Mouse (Mus musculus) heart, embryonic 15.5 days (tissue): ENCODE measurements around the gene Wdr90. TPM values are rescaled to one million over a fixed set of nuclear protein-coding genes. Genes with fewer than 3 reads are reported as not detected.

Source experiments
- ATAC-seq: fragments of 200-750 bp; cut with Nextera tagmentation; replicated peaks from 2 replicates; pipeline ENCODE4 v1.8.0; 2017; ENCODE audit warnings: low read depth, moderate TSS enrichment; ENCODE audit not compliant: insufficient number of reproducible peaks, insufficient read depth, low FRiP score
- H3K27ac ChIP-seq: fragments of 300-500 bp; sonication (generic); 2 replicates; pipeline ENCODE4 v1.5.1; 2015; ENCODE audit warnings: mild to moderate bottlenecking, inconsistent platforms
- H3K27me3 ChIP-seq: fragments of 300-500 bp; sonication (generic); 2 replicates; pipeline ENCODE4 v1.6.1; 2015; ENCODE audit warnings: inconsistent platforms
- H3K36me3 ChIP-seq: fragments of 300-500 bp; sonication (generic); 2 replicates; pipeline ENCODE4 v1.6.1; 2015; ENCODE audit warnings: mild to moderate bottlenecking, inconsistent platforms
- H3K4me1 ChIP-seq: fragments of 300-500 bp; sonication (generic); replicated peaks from 2 replicates; pipeline ENCODE4 v1.6.1; 2015; ENCODE audit warnings: inconsistent platforms
- H3K4me2 ChIP-seq: fragments of 300-500 bp; sonication (generic); 2 replicates; pipeline ENCODE4 v1.6.1; 2015; ENCODE audit warnings: inconsistent platforms, mild to moderate bottlenecking, moderate library complexity
- H3K4me3 ChIP-seq: fragments of 300-500 bp; sonication (generic); 2 replicates; pipeline ENCODE4 v1.5.1; 2015; ENCODE audit warnings: mild to moderate bottlenecking, inconsistent platforms
- H3K9ac ChIP-seq: fragments of 300-500 bp; sonication (generic); 2 replicates; pipeline ENCODE4 v1.6.1; 2015; ENCODE audit warnings: mild to moderate bottlenecking, inconsistent platforms
- H3K9me3 ChIP-seq: fragments of 300-500 bp; sonication (generic); replicated peaks from 2 replicates; pipeline ENCODE4 v1.6.1; 2016; ENCODE audit warnings: inconsistent platforms
- WGBS: fragments of 180-500 bp; shearing (Covaris S2); methylation state at CpG from one replicate; pipeline ENCODE4 v1.1.7; 2015; ENCODE audit warnings: mixed read lengths; 5-methylcytosine and 5-hydroxymethylcytosine counted together
- polyA plus RNA-seq: library from polyadenylated mRNA; unstranded; fragments of >200 nt; fragmentation: Nextera tagmentation; extraction: Ambion mirVana; gene quantifications from 2 replicates; pipeline ENCODE4 v1.2.1, GENCODE M21; 2015

Wdr90 gene
- polyA plus RNA-seq, 1 experiment from 2014 or later = 12.1 TPM

DNA sequence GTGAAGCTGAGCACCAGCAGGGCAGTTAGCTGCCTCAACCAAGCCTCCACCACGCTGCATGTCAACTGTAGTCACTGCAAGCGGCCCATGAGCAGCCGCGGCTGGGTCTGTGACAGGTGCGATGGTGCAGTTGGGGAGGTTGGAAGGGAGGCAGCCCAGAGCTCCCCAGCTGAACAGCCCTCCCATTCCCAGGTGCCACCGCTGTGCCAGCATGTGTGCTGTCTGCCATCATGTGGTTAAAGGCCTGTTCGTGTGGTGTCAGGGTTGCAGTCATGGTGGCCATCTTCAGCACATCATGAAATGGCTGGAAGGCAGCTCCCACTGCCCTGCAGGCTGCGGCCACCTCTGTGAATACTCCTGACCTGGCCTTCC lies 33.1 kb downstream of the Wdr90 start:
- no peak for ATAC-seq
- peaks cover 56% of the 10 kb centered on the region for H3K4me1 ChIP-seq
- whole genome bisulfite sequencing = 81% methylated on average over 8 of the region's 8 CpGs
- peak overlapping the region; percentile 84 for H3K4me2 ChIP-seq
- H3K4me3 ChIP-seq = peak overlapping the region; percentile 72
- H3K27me3 ChIP-seq = no peaks in the 10 kb centered on the region
- H3K9me3 ChIP-seq = no peaks in the 10 kb centered on the region
- peaks cover 18% of the 10 kb centered on the region for H3K36me3 ChIP-seq
- peak overlapping the region; percentile 82; the same call in 1 of the 2 replicates for H3K9ac ChIP-seq
- H3K27ac ChIP-seq = peak overlapping the region; percentile 90

DNA sequence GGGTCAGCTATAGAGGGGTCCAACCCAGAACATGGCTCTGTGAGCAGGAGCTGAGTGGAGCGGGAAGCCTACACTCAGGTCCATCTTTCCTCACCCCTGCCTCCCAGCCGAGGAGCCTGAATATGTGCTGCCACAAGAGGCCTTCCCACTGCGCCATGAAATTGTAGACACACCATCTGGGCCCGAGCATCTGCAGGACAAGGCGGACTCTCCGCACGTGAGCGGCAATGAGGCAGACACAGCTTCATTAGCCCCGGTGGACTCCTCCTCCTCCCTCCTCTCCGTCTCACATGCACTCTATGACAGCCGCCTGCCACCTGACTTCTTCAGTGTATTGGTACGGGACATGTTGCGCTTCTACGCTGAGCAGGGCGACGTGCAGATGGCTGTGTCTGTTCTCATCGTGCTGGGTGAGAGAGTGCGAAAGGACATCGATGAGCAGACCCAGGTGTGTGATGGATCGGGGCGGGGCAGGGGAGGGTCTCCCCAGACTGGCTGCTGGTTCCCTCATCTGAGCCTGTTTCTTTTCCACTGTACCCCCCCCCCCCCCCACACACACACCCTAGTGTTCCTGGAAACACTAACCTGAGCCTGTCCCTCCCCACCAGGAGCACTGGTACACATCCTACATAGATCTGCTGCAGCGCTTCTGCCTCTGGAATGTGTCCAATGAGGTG lies 33.6 kb downstream of the Wdr90 start:
- no peak overlapping the region for H3K4me2 ChIP-seq
- peaks cover 56% of the 10 kb centered on the region for H3K4me1 ChIP-seq
- peaks cover 18% of the 10 kb centered on the region for H3K36me3 ChIP-seq
- H3K9me3 ChIP-seq = no peaks in the 10 kb centered on the region
- H3K27ac ChIP-seq = no peak overlapping the region
- H3K27me3 ChIP-seq = no peaks in the 10 kb centered on the region
- WGBS = 89% methylated on average over 22 of the region's 22 CpGs
- ATAC-seq = no peak
- H3K9ac ChIP-seq = no peak overlapping the region
- no peak overlapping the region for H3K4me3 ChIP-seq

DNA sequence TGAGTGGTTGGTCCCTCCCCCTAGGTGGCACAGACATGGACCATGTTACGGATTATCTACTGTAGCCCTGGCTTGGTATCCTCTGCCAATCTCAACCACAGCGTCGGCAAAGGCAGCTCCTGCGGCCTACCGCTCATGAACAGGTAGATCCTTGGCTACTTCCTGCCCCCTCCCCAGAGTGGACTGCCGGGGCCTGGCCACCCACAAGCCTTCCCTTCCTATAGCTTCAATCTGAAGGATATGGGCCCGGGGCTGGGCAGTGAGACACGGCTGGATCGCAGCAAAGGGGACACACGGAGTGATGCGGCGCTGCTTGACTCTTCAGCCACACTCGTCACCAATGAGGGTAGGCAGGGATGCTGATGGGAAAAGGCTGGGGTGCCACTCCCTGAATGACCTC lies 34.3 kb downstream of the Wdr90 start:
- Histone ChIP-seq H3K27ac (no peak overlapping the region), H3K9ac (no peak overlapping the region), H3K4me2 (no peak overlapping the region), H3K36me3 (peaks cover 18% of the 10 kb centered on the region), H3K4me1 (peaks cover 54% of the 10 kb centered on the region), H3K4me3 (no peak overlapping the region), H3K9me3 (no peaks in the 10 kb centered on the region), H3K27me3 (peaks cover 7% of the 10 kb centered on the region)
- ATAC-seq = no peak
- 91% methylated on average over 13 of the region's 13 CpGs for WGBS

DNA sequence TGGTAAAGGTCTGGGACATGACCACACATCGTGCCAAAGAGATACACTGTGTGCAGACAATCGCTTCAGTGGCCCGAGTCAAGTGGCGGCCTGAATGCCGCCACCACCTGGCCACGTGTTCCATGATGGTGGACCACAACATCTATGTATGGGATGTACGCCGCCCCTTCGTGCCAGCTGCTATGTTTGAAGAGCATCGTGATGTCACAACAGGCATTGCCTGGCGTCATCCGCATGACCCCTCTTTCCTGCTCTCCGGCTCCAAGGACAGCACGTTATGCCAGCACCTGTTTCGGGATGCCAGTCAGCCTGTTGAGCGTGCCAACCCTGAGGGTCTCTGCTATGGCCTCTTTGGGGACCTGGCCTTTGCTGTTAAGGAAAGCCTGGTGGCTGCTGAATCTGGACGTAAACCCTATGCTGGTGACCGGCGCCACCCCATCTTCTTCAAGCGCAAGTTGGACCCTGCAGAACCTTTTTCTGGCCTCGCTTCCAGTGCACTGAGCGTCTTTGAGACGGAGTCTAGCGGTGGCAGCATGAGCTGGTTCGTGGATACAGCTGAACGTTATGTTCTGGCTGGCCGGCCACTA lies 35.2 kb downstream of the Wdr90 start:
- H3K4me3 ChIP-seq = no peak overlapping the region
- no peak for ATAC-seq
- 94% methylated on average over 27 of the region's 27 CpGs for WGBS
- peaks cover 15% of the 10 kb centered on the region for H3K27me3 ChIP-seq
- no peak overlapping the region for H3K4me2 ChIP-seq
- peaks cover 14% of the 10 kb centered on the region for H3K36me3 ChIP-seq
- H3K9ac ChIP-seq = no peak overlapping the region
- H3K9me3 ChIP-seq = no peaks in the 10 kb centered on the region
- peaks cover 44% of the 10 kb centered on the region for H3K4me1 ChIP-seq
- no peak overlapping the region for H3K27ac ChIP-seq

DNA sequence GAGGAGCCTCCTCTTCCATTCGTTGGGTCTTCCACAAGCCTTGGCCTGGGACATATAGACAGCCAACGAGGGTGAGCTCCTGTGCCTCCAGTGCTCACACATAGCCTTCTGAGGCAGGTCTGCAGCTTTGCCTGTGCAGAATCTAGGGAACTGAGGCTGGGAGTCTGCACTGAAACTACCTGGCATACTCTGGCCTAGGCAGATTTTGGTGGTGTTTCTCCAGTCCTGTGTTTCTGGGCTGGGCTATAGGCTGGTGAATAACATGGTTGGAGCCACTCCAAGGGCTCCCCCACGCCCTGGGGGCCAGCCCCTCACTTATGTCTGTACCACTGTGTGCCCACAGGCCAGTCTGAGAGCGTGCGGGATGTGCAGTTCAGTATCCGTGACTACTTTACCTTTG lies 36.0 kb downstream of the Wdr90 start:
- Histone ChIP-seq H3K36me3 (peaks cover 6% of the 10 kb centered on the region; the same call in 1 of the 2 replicates), H3K27me3 (peaks cover 23% of the 10 kb centered on the region), H3K9ac (no peak overlapping the region), H3K4me1 (peaks cover 38% of the 10 kb centered on the region), H3K4me3 (no peak overlapping the region), H3K27ac (no peak overlapping the region), H3K9me3 (no peaks in the 10 kb centered on the region), H3K4me2 (peak overlapping the region; percentile 87; the same call in 1 of the 2 replicates)
- WGBS = 84% methylated on average over 6 of the region's 6 CpGs
- ATAC-seq = no peak

DNA sequence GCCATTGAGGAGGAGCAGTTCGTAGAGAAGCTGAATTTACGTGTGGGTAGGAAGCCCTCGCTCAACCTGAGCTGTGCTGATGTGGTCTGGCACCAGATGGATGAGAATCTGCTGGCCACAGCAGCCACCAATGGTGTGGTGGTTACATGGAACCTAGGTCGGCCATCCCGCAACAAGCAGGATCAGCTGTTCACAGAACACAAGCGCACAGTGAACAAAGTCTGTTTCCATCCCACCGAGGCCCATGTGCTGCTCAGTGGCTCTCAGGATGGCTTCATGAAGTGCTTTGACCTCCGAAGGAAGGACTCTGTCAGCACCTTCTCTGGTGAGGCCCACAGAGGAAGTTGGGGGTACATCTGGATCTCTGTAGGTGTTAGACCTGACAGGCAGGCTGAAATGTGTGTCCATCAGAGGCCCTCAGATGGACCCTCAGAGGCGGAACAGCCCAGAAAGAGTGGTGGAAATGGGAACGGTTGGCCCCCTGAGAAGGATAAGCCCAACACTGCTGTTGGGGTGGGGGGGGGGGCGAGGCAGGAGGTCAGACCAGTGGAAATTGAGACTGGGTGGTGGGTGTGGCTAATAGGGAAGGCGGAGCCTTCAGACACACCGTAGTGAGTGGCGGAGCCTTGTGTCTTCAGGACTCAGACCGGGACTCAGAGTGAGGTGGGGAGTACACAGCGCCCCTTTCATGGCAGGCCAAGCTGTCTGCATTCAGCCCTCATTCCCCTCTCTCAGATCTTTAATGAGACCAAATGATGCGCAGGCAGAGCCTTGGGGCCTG lies 36.7 kb downstream of the Wdr90 start:
- no peak for ATAC-seq
- 69% methylated on average over 17 of the region's 17 CpGs for WGBS

DNA sequence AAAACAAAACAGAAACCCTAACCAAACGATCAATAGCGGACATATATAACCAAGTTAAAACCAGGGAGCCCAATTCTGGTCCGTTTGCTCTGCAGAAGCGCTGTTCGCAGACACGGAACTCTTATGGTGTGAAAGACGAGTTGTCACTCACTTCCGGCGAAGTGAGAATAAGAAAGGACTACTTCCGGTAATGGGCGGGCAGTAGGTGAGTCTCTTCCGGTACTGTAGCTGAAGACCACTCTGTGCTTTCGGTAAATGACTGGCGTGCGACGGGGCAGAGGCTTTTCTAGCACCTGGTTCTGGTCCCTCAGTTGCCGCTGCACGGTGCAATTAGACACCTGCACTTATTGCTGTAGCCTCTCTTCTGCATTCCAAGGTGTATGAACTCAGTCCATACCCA lies 37.8 kb downstream of the Wdr90 start, which contains the start of gene Wdr24:
Wdr24 (plus strand) TSS at position 176 of the 400 bp plus-strand sequence.
- Histone ChIP-seq H3K9ac (peak within 1 kb of the TSS; percentile 63), H3K4me2 (peak within 1 kb of the TSS; percentile 87), H3K4me1 (peaks cover 24% of the 10 kb centered on the region), H3K36me3 (peaks cover 5% of the 10 kb centered on the region; the same call in 1 of the 2 replicates), H3K4me3 (peak within 1 kb of the TSS; percentile 61), H3K27ac (peak within 1 kb of the TSS; percentile 8; the same call in 1 of the 2 replicates), H3K9me3 (no peaks in the 10 kb centered on the region), H3K27me3 (peaks cover 41% of the 10 kb centered on the region)
- ATAC-seq = peak; percentile 58; the same call in 1 of the 2 replicates
- WGBS = under 1% methylated on average over 18 of the region's 18 CpGs

More for the DNA sequence above, 36.7 kb downstream of the Wdr90 start:
- H3K27ac ChIP-seq = no peak overlapping the region
- H3K27me3 ChIP-seq = peaks cover 30% of the 10 kb centered on the region
- peak overlapping the region; percentile 61 for H3K4me3 ChIP-seq
- no peaks in the 10 kb centered on the region for H3K9me3 ChIP-seq
- peaks cover 5% of the 10 kb centered on the region; the same call in 1 of the 2 replicates for H3K36me3 ChIP-seq
- H3K4me1 ChIP-seq = peaks cover 33% of the 10 kb centered on the region
- peak overlapping the region; percentile 87 for H3K4me2 ChIP-seq
- H3K9ac ChIP-seq = peak overlapping the region; percentile 63; the same call in 1 of the 2 replicates

DNA sequence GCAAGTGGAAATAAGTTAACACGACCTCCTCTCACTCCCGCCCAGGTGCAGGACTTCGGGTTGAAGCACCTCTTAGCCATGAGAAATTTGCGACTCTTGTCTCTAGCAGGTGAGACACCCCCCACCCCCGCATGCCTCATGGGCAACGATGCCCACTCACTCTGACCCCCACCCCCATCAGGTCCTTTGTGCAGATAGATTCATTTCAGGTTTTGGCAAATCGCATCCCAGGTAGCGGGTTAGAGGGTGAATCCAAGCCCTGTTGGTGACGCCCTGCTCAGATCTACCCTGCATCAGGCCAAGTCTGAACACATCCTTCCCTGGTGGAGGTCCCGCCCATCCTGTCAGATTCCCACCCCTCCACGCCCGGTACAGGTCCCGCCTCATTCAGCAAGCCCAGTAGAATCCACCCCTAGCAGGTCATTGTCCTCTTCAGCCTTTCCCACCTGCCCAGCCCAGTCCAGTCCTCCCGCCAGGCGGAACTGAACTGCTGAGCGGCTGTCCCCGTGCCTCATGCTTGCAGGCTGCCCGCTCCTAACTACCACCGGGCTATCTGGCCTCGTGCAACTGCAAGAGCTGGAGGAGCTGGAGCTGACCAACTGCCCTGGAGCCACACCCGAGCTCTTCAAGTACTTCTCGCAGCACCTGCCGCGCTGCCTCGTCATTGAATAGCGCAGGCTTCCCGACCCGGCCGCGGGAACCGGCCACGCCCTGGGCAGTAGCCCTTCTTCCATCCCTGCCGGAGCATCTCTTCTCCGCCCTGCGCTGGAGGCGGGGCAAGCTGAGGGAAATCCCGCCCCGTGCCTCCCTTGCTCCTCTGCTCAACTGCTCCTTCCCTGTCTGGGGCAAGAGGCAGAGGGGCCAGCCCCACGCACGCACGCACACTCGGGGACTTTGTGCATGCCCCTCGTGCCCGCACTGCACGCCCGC lies 42.2 kb downstream of the Wdr90 start:
- ATAC-seq = no peak
- Histone ChIP-seq H3K9me3 (no peaks in the 10 kb centered on the region), H3K27me3 (peaks cover 81% of the 10 kb centered on the region), H3K4me3 (peak overlapping the region; percentile 4; the same call in 1 of the 2 replicates), H3K4me2 (peak overlapping the region; percentile 5), H3K9ac (no peak overlapping the region), H3K4me1 (peaks cover 5% of the 10 kb centered on the region), H3K36me3 (no peaks in the 10 kb centered on the region), H3K27ac (no peak overlapping the region)
- 8% methylated on average over 46 of the region's 46 CpGs for WGBS

DNA sequence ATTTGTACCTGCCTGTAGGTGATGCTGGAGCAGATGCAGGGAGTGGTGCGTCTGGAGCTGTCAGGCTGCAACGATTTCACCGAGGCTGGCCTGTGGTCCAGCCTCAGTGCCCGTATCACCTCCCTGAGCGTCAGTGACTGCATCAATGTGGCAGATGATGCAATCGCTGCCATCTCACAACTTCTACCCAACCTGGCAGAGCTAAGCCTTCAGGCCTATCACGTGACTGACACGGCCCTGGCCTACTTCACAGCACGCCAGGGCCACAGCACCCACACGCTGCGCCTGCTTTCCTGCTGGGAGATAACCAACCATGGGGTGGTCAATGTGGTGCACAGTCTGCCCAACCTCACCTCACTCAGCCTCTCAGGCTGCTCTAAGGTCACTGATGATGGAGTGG lies 43.6 kb downstream of the Wdr90 start:
- H3K36me3 ChIP-seq = no peaks in the 10 kb centered on the region
- H3K4me3 ChIP-seq = no peak overlapping the region
- no peak for ATAC-seq
- H3K4me2 ChIP-seq = no peak overlapping the region
- WGBS = 73% methylated on average over 11 of the region's 11 CpGs
- H3K27ac ChIP-seq = no peak overlapping the region
- H3K27me3 ChIP-seq = peaks cover 92% of the 10 kb centered on the region
- no peak overlapping the region for H3K9ac ChIP-seq
- peaks cover 4% of the 10 kb centered on the region for H3K4me1 ChIP-seq
- H3K9me3 ChIP-seq = no peaks in the 10 kb centered on the region

DNA sequence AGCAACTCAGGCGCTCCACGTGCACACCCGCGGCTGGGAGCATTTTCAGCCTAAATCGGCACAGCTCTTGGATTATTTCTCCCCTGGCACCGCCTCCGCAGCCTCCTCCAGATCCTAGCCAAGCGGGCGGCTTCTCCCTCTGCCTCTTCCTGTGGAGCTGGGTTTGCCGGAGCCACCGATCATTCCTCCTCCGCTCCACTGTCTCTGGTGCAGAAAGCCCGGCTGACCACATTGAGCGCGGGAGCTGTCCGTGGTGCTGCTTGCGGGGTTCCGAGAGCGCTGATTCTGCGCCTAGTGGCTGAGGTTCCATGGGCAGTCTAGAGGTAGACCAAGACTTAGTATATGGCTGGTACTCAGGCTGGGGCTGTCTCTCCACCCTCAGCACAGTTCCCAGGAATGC lies 47.8 kb downstream of the Wdr90 start:
- 2% methylated on average over 20 of the region's 20 CpGs for WGBS
- 0 out of 2 replicates have a peak, but pooled peaks have one; percentile 30 for ATAC-seq
- no peak overlapping the region for H3K4me2 ChIP-seq

More for the DNA sequence above, 47.8 kb downstream of the Wdr90 start:
- peaks cover 17% of the 10 kb centered on the region for H3K4me1 ChIP-seq
- H3K4me3 ChIP-seq = no peak overlapping the region
- no peaks in the 10 kb centered on the region for H3K36me3 ChIP-seq
- no peak overlapping the region for H3K9ac ChIP-seq
- H3K27me3 ChIP-seq = peaks cover 93% of the 10 kb centered on the region
- H3K27ac ChIP-seq = no peak overlapping the region
- no peaks in the 10 kb centered on the region for H3K9me3 ChIP-seq
